ENCODE assay signal across 8 mouse cellular contexts in genomic region chr11:26200970-26201777, GRCm38 (mm10). TPM values are rescaled to one million over a fixed set of nuclear protein-coding genes. Genes with fewer than 3 reads are reported as not detected.
DNase-seq lines count a peak whose midpoint lies in the region; ATAC-seq and TF ChIP-seq lines count a peak whose summit lies in the region.

No protein-coding gene starts in this region.

- ATAC-seq in liver, embryonic 14.5 days (ENCODE audit: insufficient read depth), result peak; percentile 77

- H3K36me3 ChIP-seq in MEL (ENCODE audit: control insufficient read depth in 1 of 2, insufficient read depth in 2 of 2, low read length in 2 of 2), result no peaks in the 10 kb centered on the region
- no peaks in the 10 kb centered on the region for H3K36me3 ChIP-seq in liver, embryonic 14.5 days (replicated peaks; ENCODE audit: control insufficient read depth, insufficient read depth, low read depth)

- H3K9ac ChIP-seq in MEL (ENCODE audit: control insufficient read depth, low read depth, low read length, poor library complexity, severe bottlenecking), result no peak overlapping the region
- H3K9ac ChIP-seq in liver, embryonic 14.5 days (replicated peaks), result no peak overlapping the region

- TF ChIP-seq RAD21 in MEL (IDR thresholded peaks at IDR 0.05; ENCODE audit: low read depth, low read length), result peak; percentile 70

- WGBS in liver, embryonic 14.5 days (ENCODE audit: insufficient replicate concordance), result 31% methylated on average over 4 of the region's 4 CpGs

- DNase-seq in 3T3-L1 (ENCODE audit: low read depth, low spot score) (peak; percentile 28), MEL (ENCODE audit: low read depth, low spot score) (peak; percentile 71)
- DNase-seq in cerebellum, adult 9-10 months, result peak; percentile 23
- peak; percentile 53 for DNase-seq in forelimb bud, embryonic 11.5 days (ENCODE audit: low read depth, low spot score)
- DNase-seq in kidney, adult 18-20 months, result peak; percentile 36
- peak in 2 of 3 experiments; percentile 10 to 12 for DNase-seq in liver, embryonic 14.5 days (ENCODE audit: low read depth in 3 of 3, low spot score in 3 of 3)
- DNase-seq in neural tube, embryonic 10.5 days (ENCODE audit: extremely low spot score, low spot score), result peak; percentile 41
- peak; percentile 51 for DNase-seq in thymus, postnatal 0 days (ENCODE audit: low spot score)

- H3K4me3 ChIP-seq in MEL (ENCODE audit: control insufficient read depth in 1 of 2, insufficient read depth in 1 of 2, low read depth in 2 of 2, low read length in 2 of 2), result no peak overlapping the region
- H3K4me3 ChIP-seq in liver, embryonic 14.5 days (ENCODE audit: insufficient read depth in 1 of 2, low read depth in 2 of 2, low read length in 2 of 2), result no peak overlapping the region

- H3K79me2 ChIP-seq in MEL (ENCODE audit: control insufficient read depth, insufficient read depth, low read length, poor library complexity), result no peaks in the 10 kb centered on the region

- H3K27me3 ChIP-seq in MEL (ENCODE audit: control insufficient read depth in 1 of 2, insufficient read depth in 2 of 2, low read length in 2 of 2), result peaks cover 0 to 4% of the 10 kb centered on the region in 2 experiments; a peak in 3 of 4 replicates
- H3K27me3 ChIP-seq in liver, embryonic 14.5 days (ENCODE audit: control insufficient read depth, insufficient read depth, low read length), result no peaks in the 10 kb centered on the region

- no peak overlapping the region for H3K27ac ChIP-seq in MEL (ENCODE audit: control insufficient read depth, low read depth, low read length)
- no peak overlapping the region for H3K27ac ChIP-seq in liver, embryonic 14.5 days

- no peak for TF ChIP-seq EP300 in MEL (IDR thresholded peaks at IDR 0.05; ENCODE audit: low read depth in 1 of 2, low read length in 2 of 2)
- TF ChIP-seq EP300 in liver, embryonic 14.5 days (IDR thresholded peaks at IDR 0.05; ENCODE audit: low read depth), result no peak

- no peak for TF ChIP-seq POLR2A in MEL (IDR thresholded peaks at IDR 0.05; ENCODE audit: control insufficient read depth in 1 of 2, insufficient read depth in 1 of 2, low read depth in 1 of 2, low read length in 2 of 2, poor library complexity in 1 of 2)

- TF ChIP-seq CTCF in MEL (IDR thresholded peaks at IDR 0.05 in 2 of 3, conservative IDR thresholded peaks at IDR 0.05 in 1 of 3; ENCODE audit: control insufficient read depth in 1 of 3, insufficient read depth in 1 of 3, low read depth in 2 of 3, low read length in 3 of 3, poor library complexity in 1 of 3, severe bottlenecking in 1 of 3), result peak; percentile 60 to 82 (median 77)
- TF ChIP-seq CTCF in liver, embryonic 14.5 days (IDR thresholded peaks at IDR 0.05; ENCODE audit: low read depth), result peak; percentile 84

- no peaks in the 10 kb centered on the region for H3K4me1 ChIP-seq in MEL (ENCODE audit: control insufficient read depth in 1 of 2, insufficient read depth in 2 of 2, low read length in 2 of 2)
- peaks cover 0 to 2% of the 10 kb centered on the region in 2 experiments; a peak in 2 of 4 replicates for H3K4me1 ChIP-seq in liver, embryonic 14.5 days (replicated peaks; ENCODE audit: control insufficient read depth in 2 of 2, insufficient read depth in 2 of 2, low read length in 1 of 2)

- H3K9me3 ChIP-seq in MEL (replicated peaks; ENCODE audit: insufficient read depth, low read length), result no peaks in the 10 kb centered on the region
- H3K9me3 ChIP-seq in liver, embryonic 14.5 days (ENCODE audit: control insufficient read depth, low read length), result no peaks in the 10 kb centered on the region

- no peak overlapping the region for H3K4me2 ChIP-seq in liver, embryonic 14.5 days (ENCODE audit: low read depth)

TF ChIP-seq in MEL, 35 proteins besides CTCF, POLR2A, EP300 and RAD21:
- peak; percentile 72 for TF ChIP-seq ZC3H11A (IDR thresholded peaks at IDR 0.05; ENCODE audit: low read depth, low read length)
- peak; percentile 94 for TF ChIP-seq SMC3 (IDR thresholded peaks at IDR 0.05; ENCODE audit: low read depth, low read length)
- no peak for TF ChIP-seq ZKSCAN1 (IDR thresholded peaks at IDR 0.05; ENCODE audit: low read depth, low read length)

RNA-seq across cellular contexts. Expression of gene 5730522E02Rik, which starts 9.4 kb away (rescaled TPM):
- not detected in 2 replicates for total RNA-seq in MEL (2012; rRNA removed)
- polyA plus RNA-seq in MEL (2012; ENCODE audit: insufficient read depth in 1 of 2, insufficient read length in 2 of 2, low read depth in 1 of 2, low replicate concordance in 2 of 2, missing spikeins in 1 of 2), result not detected
- polyA plus RNA-seq in liver, embryonic 14.5 days (2012; rRNA removed), result 0.06 and 0.10 TPM in 2 replicates
- polyA plus RNA-seq in liver, embryonic 14.5 days (2014; fragmentation: Nextera tagmentation; extraction: Ambion mirVana), result 0.25 TPM in 1 of 2 replicates, not detected in the other
- 0.40 and 0.90 TPM in 2 replicates for polyA plus RNA-seq in thymus, postnatal 0 days (2015; fragmentation: Nextera tagmentation; extraction: Ambion mirVana)

Comparison
In these comparisons a context has a peak if more than half of its experiments do, and no peak if none do; other contexts are left out.
1. DNase-seq: peak in every context shown above with its lines; median percentile 71 in MEL; 53 in forelimb bud, embryonic 11.5 days; 51 in thymus, postnatal 0 days; 41 in neural tube, embryonic 10.5 days; 36 in kidney, adult 18-20 months; 28 in 3T3-L1; 23 in cerebellum, adult 9-10 months; 11 in liver, embryonic 14.5 days.